Mouse (Mus musculus) midbrain, embryonic 12.5 days (tissue): ENCODE measurements at regions not wholly inside any gene's neighbourhood (a gene's known extent, or its start where the extent isn't known, plus 50 kb on each side); places are given as distances from the start of the nearest gene placed in this dataset.
"Not testable (repeated sequence)": the region's sequence is repeated elsewhere in the genome, so short reads cannot be mapped to it uniquely, and the experiment has no call there.

Experiments used
- ATAC-seq: fragments of 200-750 bp; cut with Nextera tagmentation; 2 replicates; pipeline ENCODE4 v1.8.0; 2017; ENCODE audit warnings: low read depth, moderate TSS enrichment, moderate library complexity; ENCODE audit not compliant: low FRiP score
- H3K27ac ChIP-seq: fragments of 300-500 bp; sonication (generic); replicated peaks from 2 replicates; pipeline ENCODE4 v1.5.1; 2016; ENCODE audit warnings: mild to moderate bottlenecking
- H3K27me3 ChIP-seq: fragments of 300-500 bp; sonication (generic); 2 replicates; pipeline ENCODE4 v1.6.1; 2016; ENCODE audit warnings: mild to moderate bottlenecking
- H3K36me3 ChIP-seq: fragments of 300-500 bp; sonication (generic); 2 replicates; pipeline ENCODE4 v1.6.1; 2016
- H3K4me1 ChIP-seq: fragments of 300-500 bp; sonication (generic); 2 replicates; pipeline ENCODE4 v1.6.1; 2016
- H3K4me2 ChIP-seq: fragments of 300-500 bp; sonication (generic); replicated peaks from 2 replicates; pipeline ENCODE4 v1.6.1; 2016; ENCODE audit warnings: mild to moderate bottlenecking, moderate library complexity
- H3K4me3 ChIP-seq: fragments of 300-500 bp; sonication (generic); 2 replicates; pipeline ENCODE4 v1.5.1; 2016; ENCODE audit warnings: mild to moderate bottlenecking
- H3K9ac ChIP-seq: fragments of 300-500 bp; sonication (generic); replicated peaks from 2 replicates; pipeline ENCODE4 v1.6.1; 2016; ENCODE audit warnings: mild to moderate bottlenecking, moderate library complexity
- H3K9me3 ChIP-seq: fragments of 300-500 bp; sonication (generic); 2 replicates; pipeline ENCODE4 v1.6.1; 2016; ENCODE audit warnings: mild to moderate bottlenecking
- WGBS: fragments of 180-500 bp; shearing (Covaris S2); methylation state at CpG from one replicate; pipeline ENCODE4 v1.1.7; 2016; 5-methylcytosine and 5-hydroxymethylcytosine counted together

- no peaks in the 10 kb centered on the region for H3K9me3 ChIP-seq
- H3K27me3 ChIP-seq, result no peaks in the 10 kb centered on the region
- ATAC-seq, result no peak
- H3K4me3 ChIP-seq, result no peak overlapping the region
- no peak overlapping the region for H3K4me2 ChIP-seq
- WGBS, result 85% methylated on average over 5 of the region's 5 CpGs
- no peaks in the 10 kb centered on the region for H3K4me1 ChIP-seq
- H3K27ac ChIP-seq, result no peak overlapping the region
- no peak overlapping the region for H3K9ac ChIP-seq
- no peaks in the 10 kb centered on the region for H3K36me3 ChIP-seq
These were observed 98.3 kb upstream of the Dlg1 start for GRCm38 (mm10) chr16:31564926-31565325.

DNA sequence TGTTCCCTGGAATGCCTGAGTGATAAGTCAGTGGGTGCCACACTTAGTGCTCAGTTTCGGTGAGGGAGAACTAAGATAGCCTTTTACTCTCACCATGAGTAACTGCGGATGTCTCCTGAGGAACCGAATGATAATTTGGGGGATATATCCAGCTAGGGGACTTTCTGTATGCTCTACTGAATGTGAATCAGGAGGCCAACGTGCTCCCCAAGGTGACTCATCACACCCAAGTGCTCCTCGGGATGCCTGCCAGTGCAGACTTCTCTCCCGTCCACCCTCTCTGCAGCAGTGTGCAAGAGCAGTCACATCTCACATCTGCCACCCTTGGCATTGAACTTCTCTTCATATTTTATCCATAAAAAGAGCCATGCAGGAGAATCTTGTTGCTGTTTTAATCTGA lies 94.9 kb upstream of the Dlg1 start:
- Histone ChIP-seq H3K36me3 (no peaks in the 10 kb centered on the region), H3K27me3 (no peaks in the 10 kb centered on the region), H3K4me3 (no peak overlapping the region), H3K9ac (no peak overlapping the region), H3K27ac (no peak overlapping the region), H3K4me2 (no peak overlapping the region), H3K4me1 (no peaks in the 10 kb centered on the region), H3K9me3 (no peaks in the 10 kb centered on the region)
- ATAC-seq, result no peak
- 91% methylated on average over 6 of the region's 6 CpGs for WGBS

- no peak for ATAC-seq
- Histone ChIP-seq H3K27me3 (no peaks in the 10 kb centered on the region), H3K4me2 (no peak overlapping the region), H3K9ac (no peak overlapping the region), H3K27ac (no peak overlapping the region), H3K9me3 (no peaks in the 10 kb centered on the region), H3K4me3 (no peak overlapping the region), H3K36me3 (no peaks in the 10 kb centered on the region), H3K4me1 (no peaks in the 10 kb centered on the region)
- 76% methylated on average over 6 of the region's 6 CpGs for WGBS
These were observed 93.4 kb upstream of the Dlg1 start for GRCm38 (mm10) chr16:31569871-31570270.

DNA sequence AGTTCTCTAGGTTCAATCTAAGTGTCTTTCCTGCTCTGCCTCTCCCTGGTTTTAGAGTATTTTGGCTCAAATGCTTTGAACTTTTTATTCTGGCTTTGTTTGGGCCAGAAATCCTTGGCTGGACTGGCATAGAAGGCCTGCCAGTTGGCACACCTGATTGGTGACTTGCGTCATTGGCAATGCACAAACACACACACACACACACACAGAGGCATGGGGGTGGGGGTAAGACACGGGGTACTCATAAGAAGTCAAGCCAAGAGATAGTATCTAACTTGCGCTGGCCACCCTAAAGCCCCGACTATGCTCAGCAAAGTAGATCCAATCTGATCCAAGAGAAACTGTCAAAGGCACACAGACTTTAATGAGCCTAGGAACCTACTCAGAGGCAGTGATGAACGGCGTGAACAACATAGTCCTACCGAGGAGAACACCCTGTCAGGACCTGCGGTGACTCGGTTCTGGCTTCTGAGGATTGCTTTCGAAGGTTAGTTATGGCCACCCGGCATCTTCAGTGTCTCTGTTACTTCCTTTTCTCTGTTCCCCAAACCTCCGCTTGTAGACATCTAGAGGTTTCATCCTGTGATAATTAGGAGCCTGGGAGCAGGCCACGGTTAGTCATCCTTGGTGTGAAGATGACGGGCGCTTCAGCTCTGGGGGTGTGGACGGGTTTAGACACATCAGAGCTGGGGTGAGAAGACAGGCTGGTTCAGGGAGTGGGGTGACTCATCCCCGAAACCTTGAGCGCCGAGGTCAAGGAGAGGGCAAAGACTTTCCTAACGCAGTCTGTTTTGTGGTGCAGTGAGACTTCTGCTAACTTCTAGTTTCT lies 92.7 kb upstream of the Dlg1 start:
- Histone ChIP-seq H3K4me2 (no peak overlapping the region), H3K27me3 (no peaks in the 10 kb centered on the region), H3K36me3 (no peaks in the 10 kb centered on the region), H3K4me1 (no peaks in the 10 kb centered on the region), H3K9ac (no peak overlapping the region), H3K27ac (no peak overlapping the region), H3K9me3 (no peaks in the 10 kb centered on the region), H3K4me3 (no peak overlapping the region)
- 92% methylated on average over 20 of the region's 20 CpGs for WGBS
- no peak for ATAC-seq

GRCm38 (mm10) chr16:31573833-31574232 lies 89.4 kb upstream of the Dlg1 start:
- not testable (repeated sequence) for H3K4me3 ChIP-seq, H3K4me2 ChIP-seq, H3K27ac ChIP-seq, H3K9me3 ChIP-seq, H3K36me3 ChIP-seq, H3K9ac ChIP-seq, ATAC-seq, H3K27me3 ChIP-seq
- WGBS, result 89% methylated on average over 9 of the region's 9 CpGs
- H3K4me1 ChIP-seq, result peaks cover 11% of the 10 kb centered on the region

- not testable (repeated sequence) for H3K36me3 ChIP-seq, H3K9ac ChIP-seq, ATAC-seq, H3K27ac ChIP-seq, H3K9me3 ChIP-seq, H3K27me3 ChIP-seq, H3K4me3 ChIP-seq, H3K4me2 ChIP-seq
- 58% methylated on average over 11 of the region's 11 CpGs for WGBS
- H3K4me1 ChIP-seq, result peaks cover 11% of the 10 kb centered on the region
These were observed 87.6 kb upstream of the Dlg1 start for GRCm38 (mm10) chr16:31575646-31576045.

- 0 out of 2 replicates have a peak overlapping the region, but pooled peaks have one; percentile 10 for H3K27ac ChIP-seq
- H3K27me3 ChIP-seq, result no peaks in the 10 kb centered on the region
- ATAC-seq, result no peak
- H3K36me3 ChIP-seq, result no peaks in the 10 kb centered on the region
- no peaks in the 10 kb centered on the region for H3K9me3 ChIP-seq
- no peak overlapping the region for H3K4me2 ChIP-seq
- H3K4me1 ChIP-seq, result peaks cover 11% of the 10 kb centered on the region
- 64% methylated on average over 8 of the region's 8 CpGs for WGBS
- H3K4me3 ChIP-seq, result no peak overlapping the region
- no peak overlapping the region for H3K9ac ChIP-seq
These were observed 86.8 kb upstream of the Dlg1 start for GRCm38 (mm10) chr16:31576422-31576821.

DNA sequence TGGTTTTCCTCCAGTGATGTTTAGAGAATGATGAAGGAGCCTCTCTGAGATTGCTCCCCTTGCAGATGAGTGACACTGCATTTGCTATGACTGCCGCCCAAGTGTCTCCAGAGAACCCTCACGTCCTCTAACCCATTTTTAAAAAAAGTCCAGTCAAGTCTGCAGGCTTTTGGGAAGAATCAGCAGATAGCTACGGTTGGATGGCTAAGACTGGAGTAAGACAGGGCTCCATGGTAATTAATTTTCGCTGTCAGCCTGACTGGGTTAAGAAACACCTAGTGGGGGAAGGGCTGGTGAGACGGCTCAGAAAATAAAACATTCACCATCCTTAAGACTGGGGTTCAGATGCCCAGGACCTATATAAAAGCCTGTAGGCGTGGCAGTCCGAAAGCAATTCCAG lies 85.9 kb upstream of the Dlg1 start:
- 68% methylated on average over 7 of the region's 7 CpGs for WGBS
- no peaks in the 10 kb centered on the region for H3K36me3 ChIP-seq
- H3K9ac ChIP-seq, result no peak overlapping the region
- no peak for ATAC-seq
- H3K4me2 ChIP-seq, result no peak overlapping the region
- H3K4me1 ChIP-seq, result peaks cover 11% of the 10 kb centered on the region
- no peaks in the 10 kb centered on the region for H3K9me3 ChIP-seq
- H3K27me3 ChIP-seq, result no peaks in the 10 kb centered on the region
- no peak overlapping the region for H3K27ac ChIP-seq
- H3K4me3 ChIP-seq, result no peak overlapping the region

- Histone ChIP-seq H3K27ac (no peak overlapping the region), H3K9me3 (no peaks in the 10 kb centered on the region), H3K36me3 (no peaks in the 10 kb centered on the region), H3K4me2 (no peak overlapping the region), H3K27me3 (no peaks in the 10 kb centered on the region), H3K4me1 (peaks cover 11% of the 10 kb centered on the region), H3K9ac (no peak overlapping the region), H3K4me3 (no peak overlapping the region)
- no peak for ATAC-seq
- 88% methylated on average over 3 of the region's 3 CpGs for WGBS
These were observed 83.9 kb upstream of the Dlg1 start for GRCm38 (mm10) chr16:31579318-31579717.

GRCm38 (mm10) chr16:31580779-31581178 lies 82.5 kb upstream of the Dlg1 start:
- Histone ChIP-seq H3K4me1 (peaks cover 11% of the 10 kb centered on the region), H3K27me3 (no peaks in the 10 kb centered on the region), H3K36me3 (no peaks in the 10 kb centered on the region), H3K27ac (no peak overlapping the region), H3K4me2 (no peak overlapping the region), H3K4me3 (no peak overlapping the region), H3K9ac (no peak overlapping the region), H3K9me3 (no peaks in the 10 kb centered on the region)
- ATAC-seq, result no peak
- 94% methylated on average over 6 of the region's 6 CpGs for WGBS

- no peaks in the 10 kb centered on the region for H3K36me3 ChIP-seq
- WGBS, result 90% methylated on average over 4 of the region's 4 CpGs
These were observed 80.4 kb upstream of the Dlg1 start for GRCm38 (mm10) chr16:31582885-31583284.

DNA sequence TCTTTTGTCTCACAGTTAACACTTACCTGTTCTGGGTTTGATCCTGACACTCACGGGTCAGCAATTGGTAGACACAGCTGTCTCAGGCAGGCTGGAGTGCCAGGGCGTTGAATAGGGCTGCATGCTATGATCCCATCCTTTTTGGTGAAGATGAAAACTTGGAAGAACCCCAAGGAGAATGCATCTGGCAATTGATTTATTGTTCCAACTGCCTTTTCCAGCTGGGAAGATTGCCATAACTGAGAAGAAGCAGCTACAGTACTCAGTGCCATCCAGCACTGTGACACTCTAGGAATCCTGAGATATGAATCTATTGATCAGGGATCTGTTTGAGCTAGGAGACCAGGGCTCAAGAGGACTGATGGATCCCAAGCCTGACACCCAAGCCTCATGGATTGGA lies 79.6 kb upstream of the Dlg1 start:
- H3K9ac ChIP-seq, result no peak overlapping the region
- WGBS, result 93% methylated on average over 2 of the region's 2 CpGs
- no peak overlapping the region for H3K4me3 ChIP-seq
- no peak overlapping the region for H3K4me2 ChIP-seq
- no peak overlapping the region for H3K27ac ChIP-seq
- no peak for ATAC-seq
- no peaks in the 10 kb centered on the region for H3K36me3 ChIP-seq
- H3K27me3 ChIP-seq, result no peaks in the 10 kb centered on the region
- no peaks in the 10 kb centered on the region for H3K4me1 ChIP-seq
- H3K9me3 ChIP-seq, result no peaks in the 10 kb centered on the region

More at GRCm38 (mm10) chr16:31582885-31583284, 80.4 kb upstream of the Dlg1 start:
- Histone ChIP-seq H3K4me1 (no peaks in the 10 kb centered on the region), H3K4me3 (no peak overlapping the region), H3K9me3 (no peaks in the 10 kb centered on the region), H3K4me2 (no peak overlapping the region), H3K27me3 (no peaks in the 10 kb centered on the region), H3K27ac (no peak overlapping the region), H3K9ac (no peak overlapping the region)
- no peak for ATAC-seq
